Mouse (Mus musculus) hindbrain, embryonic 11.5 days (tissue): ENCODE measurements around the gene Churc1. TPM values are rescaled to one million over a fixed set of nuclear protein-coding genes. Genes with fewer than 3 reads are reported as not detected.

ENCODE experiments used
- polyA plus RNA-seq: library from polyadenylated mRNA; unstranded; fragments of >200 nt; fragmentation: Nextera tagmentation; extraction: Ambion mirVana; gene quantifications from 2 replicates; pipeline ENCODE4 v1.2.1, GENCODE M21; 2014

Gene Churc1
- polyA plus RNA-seq, 1 experiment from 2014 or later = 106 TPM

Other genes with a start within 250 kb of the Churc1 start
- gene Plekhg3, start 234.6 kb upstream of the Churc1 start, polyA plus RNA-seq = 1.9 and 2.1 TPM in 2 replicates
- gene Sptb, start 55.0 kb upstream of the Churc1 start, polyA plus RNA-seq = 3.6 and 3.9 TPM in 2 replicates
- gene Fntb, start 51 bp downstream of the Churc1 start, polyA plus RNA-seq = 42.5 and 43.5 TPM in 2 replicates
- not detected in 2 replicates for gene Gpx2, start 30.0 kb downstream of the Churc1 start, polyA plus RNA-seq
- 11.3 and 14.6 TPM in 2 replicates for gene Rab15, start 57.4 kb downstream of the Churc1 start, polyA plus RNA-seq
- 36.9 and 48.4 TPM in 2 replicates for gene Max, start 196.7 kb downstream of the Churc1 start, polyA plus RNA-seq